Mouse (Mus musculus) left cerebral cortex, postnatal 10 days (tissue): ENCODE measurements around the gene Sox6. TPM values are rescaled to one million over a fixed set of nuclear protein-coding genes. Genes with fewer than 3 reads are reported as not detected.

Source experiments
- DNase-seq, 2 experiments: peaks; one replicate each; pipeline ENCODE4 v3.0.0; 2021 to 2022; ENCODE audit warnings: low spot score in 2 of 2, mixed read lengths in 1 of 2; ENCODE audit errors: extremely low spot score in 1 of 2
- intact Hi-C: fragments of 180-260 bp; cut with DNase I; formaldehyde crosslinking; loops from one replicate; pipeline ENCODE4 v1.15.1; 2025
- total RNA-seq, 2 experiments: library from RNA; stranded (reverse); gene quantifications; 2 replicates each; pipeline ENCODE4 v1.2.3; 2021

Sox6 gene
- total RNA-seq, 2 experiments from 2014 or later = 40.7 to 45.6 TPM

DNA sequence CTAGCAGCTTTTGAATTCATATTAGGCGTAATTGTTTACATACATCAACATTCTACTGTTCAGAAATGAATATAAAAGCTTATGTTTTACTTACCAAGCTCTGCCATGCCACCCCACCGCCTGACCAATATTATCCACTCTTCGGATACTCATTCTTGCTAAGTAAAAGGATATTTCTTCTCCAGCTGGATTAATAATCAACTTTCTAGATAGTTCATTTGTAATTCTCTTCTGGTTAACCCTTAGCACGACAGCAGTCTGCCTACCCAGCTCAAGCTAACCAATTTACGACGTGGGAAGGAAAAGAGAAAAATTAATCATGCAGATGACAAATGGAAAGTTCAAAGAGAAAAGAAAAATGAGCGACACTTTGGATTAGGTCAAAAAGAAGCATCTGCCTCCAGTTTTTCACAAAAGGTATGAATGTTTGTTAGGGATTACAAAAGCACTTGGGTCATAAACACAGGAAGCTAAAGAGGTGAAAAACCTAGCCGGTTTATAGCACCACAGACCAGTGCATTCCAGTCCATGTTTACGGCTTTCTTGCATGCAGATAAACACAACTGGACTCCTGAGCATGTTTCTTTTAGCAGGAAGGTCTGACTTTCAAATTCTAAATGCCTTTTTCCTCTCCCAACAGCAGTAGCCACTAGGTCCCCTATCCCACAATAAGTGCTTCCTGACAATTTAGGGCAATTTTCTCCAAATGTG lies 178.8 kb downstream of the Sox6 start:
- intact Hi-C loops = no loop called here
- no peak for DNase-seq

DNA sequence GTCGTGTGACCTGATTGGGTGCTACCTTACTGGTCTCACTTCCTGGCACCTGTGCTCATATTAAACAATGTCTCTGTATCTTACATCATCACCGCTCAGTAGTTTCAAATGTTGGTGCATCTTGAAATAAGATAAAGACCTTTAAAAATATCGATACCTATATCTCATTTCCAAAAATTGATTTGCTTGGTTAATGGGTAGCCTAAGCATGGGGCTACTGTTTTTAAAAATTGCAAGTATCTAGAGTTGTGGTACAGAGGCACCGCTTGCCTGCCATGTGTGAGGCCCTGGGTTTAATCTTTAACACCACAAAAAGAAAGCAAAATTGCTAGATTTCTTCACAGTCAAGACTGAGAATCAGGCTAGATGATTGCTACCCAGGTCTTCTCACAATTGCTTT lies 187.5 kb downstream of the Sox6 start:
- intact Hi-C loops = no loop called here
- DNase-seq = no peak

DNA sequence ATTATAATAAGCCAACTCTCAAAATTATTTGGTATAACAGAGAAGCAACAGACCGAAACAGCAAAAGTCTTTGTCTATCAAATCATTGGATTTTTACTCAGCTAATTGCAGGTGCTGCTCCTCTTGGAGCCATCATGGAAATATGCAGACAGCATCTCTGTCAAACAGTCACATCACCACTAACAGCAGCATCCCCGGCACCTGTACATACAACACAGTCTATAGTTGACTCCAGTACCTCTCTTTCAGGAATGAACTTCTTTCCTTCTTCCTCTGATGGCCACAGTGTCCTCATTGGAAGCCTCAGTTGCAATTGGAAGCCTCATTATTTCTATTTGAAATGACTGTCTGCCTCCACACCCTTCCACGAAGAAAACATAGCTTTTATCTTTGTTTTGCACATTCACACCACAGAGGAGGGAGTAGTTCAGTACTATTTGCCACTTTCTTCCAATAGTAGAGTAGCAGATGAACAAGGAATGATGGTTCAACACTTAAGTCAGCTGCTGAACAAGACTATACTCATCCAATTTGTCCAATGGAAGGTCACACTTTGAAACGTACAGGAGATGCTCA lies 192.7 kb downstream of the Sox6 start:
- intact Hi-C loops = no loop called here
- DNase-seq = no peak

DNA sequence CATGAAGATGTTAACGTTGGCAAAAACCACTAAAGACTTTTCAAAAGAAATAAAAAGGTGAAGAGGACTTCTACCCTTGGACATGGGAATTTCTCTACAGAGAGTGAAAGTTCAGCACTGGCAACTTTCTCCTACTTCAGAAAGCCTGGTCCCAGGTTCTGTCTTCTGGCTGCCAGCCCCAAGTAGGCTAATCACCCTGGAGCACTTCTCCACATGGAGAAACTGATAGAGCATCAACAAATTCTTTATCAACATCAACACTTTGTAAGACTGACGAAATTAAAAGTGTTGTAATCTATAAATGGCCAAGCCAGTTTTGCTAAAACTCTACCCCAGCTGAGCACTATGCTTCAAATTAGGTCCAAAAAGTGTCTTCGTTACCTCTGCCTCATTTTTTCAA lies 193.7 kb downstream of the Sox6 start:
- DNase-seq = no peak
- intact Hi-C loops = no loop called here

DNA sequence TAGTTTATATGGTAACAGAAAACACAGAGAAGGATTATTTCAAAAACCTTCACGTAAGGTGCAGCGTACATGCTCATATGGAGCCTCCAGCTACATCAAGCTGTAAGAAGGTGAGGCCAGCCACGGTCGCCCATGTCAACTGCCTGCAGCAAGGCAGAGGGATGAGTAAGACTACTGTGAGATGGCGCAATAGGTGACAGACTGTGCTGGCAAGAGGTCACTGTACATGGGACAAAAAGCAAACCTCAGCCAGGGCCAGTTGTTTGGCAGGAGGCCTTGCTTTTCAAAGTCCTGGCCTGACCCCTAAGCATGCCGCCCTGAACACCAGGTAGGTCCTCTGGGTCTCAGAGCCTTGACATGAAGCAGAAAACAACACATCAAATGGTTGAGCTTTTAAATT lies 194.2 kb downstream of the Sox6 start:
- no peak for DNase-seq
- intact Hi-C loops = no loop called here

DNA sequence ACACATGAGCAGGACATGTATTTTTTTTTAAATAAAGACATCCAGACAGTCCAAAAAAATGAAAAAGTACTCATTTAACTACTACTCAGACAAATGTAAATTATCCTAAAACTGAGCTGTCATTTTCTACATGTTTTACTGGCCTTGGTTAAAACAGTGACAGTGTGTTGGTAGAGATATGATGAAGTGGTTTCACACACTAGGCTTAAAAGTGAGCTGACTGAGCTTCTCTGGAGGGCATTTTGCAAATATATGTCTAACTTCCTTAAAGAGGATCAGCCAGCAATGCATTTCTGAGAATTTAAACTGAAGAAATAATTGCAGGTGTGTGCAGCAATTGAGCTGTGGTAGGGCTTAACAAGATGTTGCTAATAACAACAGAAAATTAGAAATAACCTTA lies 196.3 kb downstream of the Sox6 start:
- intact Hi-C loops = no loop called here
- DNase-seq = no peak

DNA sequence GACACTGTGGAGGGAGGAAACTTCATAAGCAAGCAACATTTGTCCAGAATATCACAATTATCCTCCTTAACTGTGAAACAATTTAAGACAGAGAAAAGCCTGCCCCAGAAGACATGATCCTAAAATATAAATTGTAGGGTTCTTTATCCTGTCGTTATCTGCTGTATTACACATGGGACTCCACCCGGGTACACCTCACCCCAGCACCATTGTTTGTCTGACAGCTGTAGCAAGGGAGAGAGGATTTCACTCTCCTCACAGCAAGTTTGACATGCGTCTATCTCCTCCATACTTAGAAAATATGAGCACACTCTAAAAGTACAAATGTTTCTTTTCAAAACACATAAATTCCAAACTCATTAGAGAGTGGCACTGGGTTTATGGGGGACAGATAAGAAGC lies 198.0 kb downstream of the Sox6 start:
- no peak for DNase-seq
- intact Hi-C loops = no loop called here

DNA sequence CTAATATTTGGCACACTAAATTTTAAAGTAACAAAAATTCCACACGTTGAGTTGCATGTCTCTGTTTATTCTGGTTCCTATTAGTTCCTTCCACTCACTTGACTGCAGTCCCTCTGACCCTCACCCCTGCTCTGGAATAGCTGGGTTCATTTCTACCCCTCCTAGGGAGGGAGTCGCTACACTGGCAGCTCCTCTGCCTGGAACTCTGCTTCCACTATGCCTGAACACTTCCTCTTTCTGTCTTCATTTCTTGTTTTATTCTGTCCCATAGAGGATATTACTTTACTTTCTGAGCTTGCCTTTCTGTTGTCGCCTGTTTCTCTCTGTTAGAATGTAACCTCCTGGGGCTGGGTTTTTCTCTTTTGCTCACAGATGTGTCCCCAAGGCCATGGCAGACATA lies 203.6 kb downstream of the Sox6 start:
- no peak for DNase-seq
- intact Hi-C loops = no loop called here

DNA sequence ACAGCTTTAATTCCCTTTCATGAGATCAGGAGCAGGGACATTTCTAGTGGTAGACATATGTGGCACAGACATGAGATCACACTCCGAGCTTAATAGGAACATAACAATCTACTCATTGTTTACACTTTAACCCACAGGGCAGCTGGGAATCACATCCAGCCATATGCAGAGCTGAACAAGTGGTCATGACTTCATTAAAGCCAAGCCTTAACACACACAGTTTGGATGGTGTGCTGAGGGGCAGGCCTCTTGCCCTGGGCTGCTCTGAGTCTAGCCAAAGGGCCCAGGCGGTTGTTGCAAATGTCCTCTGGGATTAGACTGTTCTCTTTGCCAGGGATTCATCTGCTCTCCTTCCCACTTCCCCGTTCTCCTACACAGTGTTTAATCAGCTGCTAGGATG lies 204.9 kb downstream of the Sox6 start:
- DNase-seq = no peak
- intact Hi-C loops = no loop called here

DNA sequence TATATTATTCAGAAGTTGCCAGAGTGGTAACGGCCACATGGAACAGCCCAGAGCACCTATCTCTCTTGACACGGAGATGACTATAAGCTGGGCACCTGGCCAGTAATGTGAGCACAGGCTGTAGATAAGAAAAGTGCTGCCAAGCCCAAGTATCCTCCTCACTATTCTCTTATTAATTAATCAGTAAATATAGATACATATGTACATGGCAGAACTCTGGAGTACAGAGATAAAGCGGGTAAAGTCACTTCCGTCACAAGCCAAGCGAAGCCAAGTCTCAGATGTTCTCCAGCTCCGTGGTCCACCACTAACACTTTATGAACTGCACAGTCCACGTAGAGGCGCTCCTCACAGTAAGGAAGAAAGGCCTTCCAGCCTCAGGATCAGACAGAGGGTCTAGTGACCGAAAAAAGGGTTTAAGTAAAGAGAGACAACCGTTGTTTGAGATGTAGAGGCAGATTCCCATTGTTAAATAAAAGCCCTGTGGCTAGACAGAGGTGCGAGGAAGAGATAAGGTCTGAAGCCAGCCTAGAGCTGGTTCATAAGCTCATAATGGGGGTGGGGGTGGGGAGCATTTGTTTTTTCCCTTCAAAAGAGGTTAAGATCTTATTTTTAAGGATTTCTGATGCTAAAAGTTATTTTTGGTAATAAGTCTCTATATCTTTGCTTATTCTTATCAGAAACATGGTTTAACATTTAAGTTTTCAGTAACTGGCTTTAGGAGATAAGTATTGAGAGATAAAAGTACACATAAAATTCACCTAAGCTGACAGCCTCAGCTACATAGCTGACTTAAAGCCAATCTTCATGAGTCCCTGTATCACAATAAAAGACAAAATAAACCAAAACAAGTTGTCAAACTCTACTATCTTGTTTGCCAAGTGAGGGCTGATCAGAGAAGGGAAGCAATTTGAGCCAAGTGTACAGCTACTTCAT lies 207.4 kb downstream of the Sox6 start:
- DNase-seq = no peak
- intact Hi-C loops = no loop called here

DNA sequence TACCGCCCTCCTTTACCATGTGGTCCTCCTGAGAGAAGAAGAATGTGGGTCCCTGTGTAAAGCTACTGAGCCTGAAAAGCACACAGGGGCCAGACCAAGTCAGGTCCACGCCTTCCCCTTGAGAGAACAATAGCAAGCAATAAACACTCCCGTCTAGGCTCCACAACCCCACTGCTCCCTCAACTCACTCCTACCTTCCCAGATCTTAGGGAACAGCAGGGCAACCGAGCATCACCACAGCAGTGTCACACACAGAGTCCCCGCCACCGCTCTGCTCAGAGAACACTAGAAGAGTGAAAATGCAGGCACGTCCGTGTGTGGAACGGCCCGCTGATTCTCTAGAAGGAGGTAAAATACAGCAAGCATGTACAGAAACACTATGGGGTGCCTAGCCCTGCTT lies 208.2 kb downstream of the Sox6 start:
- intact Hi-C loops = no loop called here
- no peak for DNase-seq

DNA sequence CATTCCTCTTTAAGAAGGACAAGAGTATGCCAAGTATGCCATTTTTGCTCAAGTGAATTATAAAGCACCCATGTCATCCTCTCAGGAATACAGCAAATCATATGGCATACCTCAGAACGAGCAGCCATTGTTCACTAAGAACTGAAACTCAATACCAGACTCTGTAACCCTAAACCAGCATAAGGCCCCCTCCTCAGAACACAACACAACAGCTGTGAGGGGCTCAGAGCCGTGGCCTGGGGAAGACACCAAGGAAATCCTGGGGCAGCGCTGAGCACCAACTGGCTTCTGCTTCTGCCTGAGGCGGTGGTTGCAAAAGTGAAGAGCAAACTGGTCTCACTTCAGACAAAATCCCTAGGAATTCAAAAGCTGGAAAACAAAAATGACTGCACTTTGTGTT lies 208.8 kb downstream of the Sox6 start:
- no peak for DNase-seq
- intact Hi-C loops = no loop called here

DNA sequence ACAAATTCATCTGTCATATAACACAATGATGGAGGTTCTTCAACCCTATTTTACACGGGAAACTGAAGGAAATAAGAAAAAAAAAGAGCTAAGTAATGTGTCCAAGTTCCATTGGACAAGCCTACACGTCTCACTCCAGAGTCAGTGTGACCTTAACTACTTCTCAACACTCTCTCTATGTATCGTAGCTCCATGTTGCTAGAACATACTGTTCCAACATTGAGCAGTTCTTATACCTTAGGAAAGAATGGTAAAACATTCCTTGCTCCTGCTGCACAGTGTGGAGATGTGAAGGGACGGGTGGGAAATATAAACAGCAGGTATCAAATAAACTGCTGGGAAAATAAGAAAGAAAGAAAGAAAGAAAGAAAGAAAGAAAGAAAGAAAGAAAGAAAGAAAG lies 209.3 kb downstream of the Sox6 start:
- intact Hi-C loops = no loop called here
- no peak for DNase-seq

DNA sequence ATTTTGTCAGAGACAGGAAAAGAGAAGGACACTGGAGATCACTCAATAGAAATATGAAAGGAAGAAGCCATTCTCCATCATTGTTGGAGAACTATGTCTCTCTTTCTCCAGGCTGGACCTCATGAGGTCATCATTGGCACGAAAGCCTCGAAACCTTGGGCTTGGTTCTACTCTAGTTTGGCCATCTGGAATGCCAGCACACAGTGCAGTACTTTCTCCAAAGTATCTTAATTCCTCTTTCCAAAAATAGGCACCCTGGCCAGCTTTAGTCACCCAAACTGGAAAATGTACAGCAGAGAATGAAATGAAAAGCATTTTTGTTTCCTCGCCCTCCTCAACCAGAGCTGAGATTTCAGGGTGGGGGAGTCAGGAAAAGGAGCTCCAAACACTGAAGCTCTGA lies 213.3 kb downstream of the Sox6 start:
- peak in 1 of 2 experiments; percentile 13 for DNase-seq
- intact Hi-C loops = no loop called here

DNA sequence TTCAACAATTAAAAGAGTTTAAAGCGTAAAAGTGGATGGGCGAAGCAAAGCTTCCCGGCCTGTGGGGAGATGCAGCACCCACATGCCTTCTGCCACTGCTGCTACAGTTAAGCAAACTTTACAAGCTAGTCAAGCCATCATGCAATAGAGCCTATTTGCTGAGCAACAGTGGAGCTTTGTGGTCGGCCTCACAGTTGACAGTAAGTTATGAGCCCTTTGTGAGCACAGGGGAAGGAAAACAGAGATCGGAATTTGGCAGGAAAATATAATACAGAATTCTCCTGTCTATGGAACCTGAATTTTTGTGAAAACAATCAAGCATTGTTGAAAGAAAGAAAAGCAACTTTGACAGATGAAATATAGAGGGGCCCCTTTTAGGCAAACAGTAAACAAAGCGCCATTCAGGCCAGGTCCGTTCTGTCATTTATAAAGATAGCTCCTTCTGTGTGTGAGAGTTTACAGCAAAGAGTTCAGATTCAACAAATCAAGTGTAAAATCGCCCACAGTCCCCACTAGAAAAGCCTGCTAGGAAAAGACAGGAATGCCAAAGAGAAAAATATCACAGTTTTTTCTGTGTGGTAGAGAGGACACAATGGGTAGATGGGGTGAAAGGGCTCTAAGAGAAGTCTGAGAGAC lies 213.9 kb downstream of the Sox6 start:
- DNase-seq = peak in 1 of 2 experiments; percentile 7
- intact Hi-C loops = no loop called here

DNA sequence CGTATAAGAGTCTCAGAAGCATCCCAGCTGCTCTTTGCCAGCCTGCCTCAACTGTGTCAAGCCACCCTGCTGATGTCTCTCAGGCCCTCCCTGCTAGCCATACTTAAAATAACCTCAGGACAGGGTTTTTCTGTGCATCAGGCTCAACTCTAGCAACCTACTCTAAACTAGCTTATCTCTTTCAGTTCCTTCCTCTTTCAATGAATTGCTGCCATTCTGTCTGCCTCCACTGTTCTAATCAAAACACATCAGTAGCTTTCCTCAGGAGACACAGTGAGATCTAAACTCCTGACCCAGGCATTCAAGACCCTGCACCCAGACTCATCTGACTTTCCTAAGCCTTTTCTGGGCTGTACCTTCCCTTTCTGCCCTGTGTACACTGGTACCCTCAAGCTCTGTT lies 219.5 kb downstream of the Sox6 start:
- DNase-seq = no peak
- intact Hi-C loops = no loop called here

DNA sequence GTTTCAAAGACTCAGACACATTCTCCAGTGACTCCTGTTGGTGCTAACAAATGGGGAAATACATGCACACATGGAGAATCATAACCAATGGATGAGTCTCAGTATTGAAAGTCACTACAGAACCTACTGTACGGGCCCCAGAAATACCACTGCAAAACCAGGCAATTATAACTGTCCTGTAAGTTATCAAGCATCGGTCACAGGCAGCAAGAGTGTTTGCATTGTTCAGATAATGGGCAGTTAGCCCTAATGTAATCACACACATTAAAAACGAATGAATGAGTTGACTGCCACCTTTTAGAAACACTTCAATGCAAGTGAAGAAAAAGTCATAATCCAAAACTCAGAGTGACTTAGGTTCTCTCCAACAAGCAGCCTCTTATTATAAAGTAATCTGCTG lies 235.3 kb downstream of the Sox6 start:
- intact Hi-C loops = no loop called here
- no peak for DNase-seq

DNA sequence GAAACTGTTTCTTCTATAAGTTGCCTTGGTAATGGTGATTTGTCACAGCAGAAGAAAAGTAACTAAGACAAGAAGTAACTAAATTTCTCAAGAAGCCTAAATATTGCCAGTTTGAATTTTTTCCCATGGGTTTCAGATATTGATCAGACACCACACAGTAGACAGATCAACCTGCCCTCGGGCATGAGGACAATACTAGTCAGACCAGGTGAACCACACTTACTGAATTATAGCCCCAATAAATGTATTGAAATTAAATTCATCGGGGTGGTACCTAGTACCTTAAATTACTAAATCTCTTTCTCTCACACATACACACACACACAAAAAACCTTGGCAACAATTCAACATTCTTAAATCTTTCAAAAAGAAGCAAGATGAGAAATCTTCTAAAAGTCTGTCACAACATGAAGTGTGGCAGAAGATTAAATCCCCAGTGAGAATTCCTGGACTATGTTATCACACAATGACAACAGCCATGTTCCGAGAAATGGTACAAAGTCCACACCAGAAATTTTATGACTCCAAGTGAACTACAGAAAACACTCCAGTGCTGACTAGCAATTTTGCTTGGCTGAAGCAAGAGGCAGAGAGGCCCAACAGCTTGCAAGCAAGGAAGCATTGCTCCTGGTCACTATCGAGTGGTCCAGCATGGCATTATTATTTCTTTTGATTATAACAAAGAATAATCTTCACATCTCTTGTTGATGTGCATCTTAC lies 244.3 kb downstream of the Sox6 start:
- intact Hi-C loops = no loop called here

DNA sequence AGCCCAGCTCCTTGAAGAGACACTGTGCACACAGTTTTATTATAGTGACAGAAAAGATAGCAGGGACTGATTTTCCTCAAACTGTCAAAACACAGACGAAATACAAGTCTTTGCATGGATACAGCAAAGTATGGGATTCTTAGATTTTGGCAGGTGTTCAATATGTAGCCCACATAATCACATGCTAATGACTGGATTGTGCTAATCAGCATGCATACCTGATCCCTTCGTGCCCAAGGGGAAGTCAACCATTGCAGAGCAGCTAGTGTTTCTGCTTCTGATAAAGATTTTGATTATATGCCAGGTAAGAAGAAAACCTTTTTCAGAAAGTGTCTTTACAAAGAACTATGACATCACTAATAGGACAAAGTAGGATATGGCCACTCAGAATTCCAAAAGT lies 245.8 kb downstream of the Sox6 start:
- DNase-seq = no peak
- intact Hi-C loops = no loop called here

More for the DNA sequence above, 244.3 kb downstream of the Sox6 start:
- no peak for DNase-seq
